Mouse (Mus musculus) frontal cortex, postnatal 10 days (tissue): ENCODE data around the gene Hspb7.
A peak's percentile ranks its signal among the peaks of the same experiment; 100 is the strongest.

Experiments used
- DNase-seq, 2 experiments: peaks; one replicate each; pipeline ENCODE4 v3.0.0; 2022; ENCODE audit warnings: low spot score in 2 of 2, mixed read lengths in 1 of 2

Gene Hspb7

GRCm38 (mm10) chr4:141419398-141420191 is 984 bp upstream of the Hspb7 start:
- no peak for DNase-seq

- no peak for DNase-seq
Observed at GRCm38 (mm10) chr4:141420886-141421285, 307 bp downstream of the Hspb7 start.

GRCm38 (mm10) chr4:141421423-141421822 is 844 bp downstream of the Hspb7 start:
- DNase-seq: no peak

- DNase-seq: no peak
Observed at GRCm38 (mm10) chr4:141422841-141423240, 2.3 kb downstream of the Hspb7 start.

- no peak for DNase-seq
Observed at GRCm38 (mm10) chr4:141423288-141423687, 2.7 kb downstream of the Hspb7 start.

GRCm38 (mm10) chr4:141423691-141424431 is 3.3 kb downstream of the Hspb7 start:
- no peak for DNase-seq

- peak; percentile 71 to 78 for DNase-seq
Observed at GRCm38 (mm10) chr4:141425484-141426479, 5.2 kb downstream of the Hspb7 start.

GRCm38 (mm10) chr4:141426796-141427745 is 6.5 kb downstream of the Hspb7 start:
- no peak for DNase-seq

- no peak for DNase-seq
Observed at GRCm38 (mm10) chr4:141427921-141428320, 7.3 kb downstream of the Hspb7 start.

GRCm38 (mm10) chr4:141429381-141429780 is 8.8 kb downstream of the Hspb7 start:
- DNase-seq: no peak

- DNase-seq: no peak
Observed at GRCm38 (mm10) chr4:141429847-141430246, 9.3 kb downstream of the Hspb7 start.

- DNase-seq: peak in 1 of 2 experiments; percentile 47
Observed at GRCm38 (mm10) chr4:141430997-141431396, 10.4 kb downstream of the Hspb7 start.

- DNase-seq: no peak
Observed at GRCm38 (mm10) chr4:141432666-141433065, 12.1 kb downstream of the Hspb7 start.

- no peak for DNase-seq
Observed at GRCm38 (mm10) chr4:141433191-141433590, 12.6 kb downstream of the Hspb7 start.

- no peak for DNase-seq
Observed at GRCm38 (mm10) chr4:141435974-141436373, 15.4 kb downstream of the Hspb7 start, which contains the start of gene Srarp. Srarp (minus strand) TSS chr4:141436105.

- DNase-seq: no peak
Observed at GRCm38 (mm10) chr4:141439083-141439803, 18.7 kb downstream of the Hspb7 start.

GRCm38 (mm10) chr4:141440877-141441276 is 20.3 kb downstream of the Hspb7 start:
- DNase-seq: no peak

- DNase-seq: no peak
Observed at GRCm38 (mm10) chr4:141443641-141444429, 23.3 kb downstream of the Hspb7 start.
